Mouse (Mus musculus): ENCODE data around the gene Rexo5. TPM values are rescaled to one million over a fixed set of nuclear protein-coding genes. Genes with fewer than 3 reads are reported as not detected.

Gene Rexo5
- polyA plus RNA-seq, 1 experiment from 2014 or later, result 6.3 TPM

DNA sequence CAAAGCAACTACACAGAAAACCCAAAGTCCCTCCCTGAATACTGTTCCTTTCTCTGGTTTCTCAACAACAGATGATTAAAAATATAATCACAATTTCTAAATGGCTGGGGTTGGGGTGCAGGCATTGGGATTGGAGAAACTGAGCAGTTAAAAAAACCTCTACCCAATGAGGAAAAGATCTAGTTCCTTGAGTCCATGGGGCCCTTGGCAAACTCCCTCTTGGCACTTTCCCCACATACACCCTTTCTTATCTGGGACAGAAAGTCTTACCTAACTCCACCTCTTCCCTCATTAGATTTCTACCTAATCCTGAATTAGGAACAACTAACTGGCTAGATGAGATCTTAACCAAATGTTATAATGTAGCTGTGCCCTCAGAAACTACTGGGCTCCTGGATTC is 61.2 kb downstream of the Rexo5 start:
- no peak overlapping the region for H3K4me3 ChIP-seq (ENCODE audit: inconsistent target)
- no peak overlapping the region for H3K27ac ChIP-seq
- H3K36me3 ChIP-seq (ENCODE audit: inconsistent target), result peaks cover 19% of the 10 kb centered on the region; the same call in 1 of the 2 replicates
- no peaks in the 10 kb centered on the region for H3K79me2 ChIP-seq (ENCODE audit: inconsistent target)

DNA sequence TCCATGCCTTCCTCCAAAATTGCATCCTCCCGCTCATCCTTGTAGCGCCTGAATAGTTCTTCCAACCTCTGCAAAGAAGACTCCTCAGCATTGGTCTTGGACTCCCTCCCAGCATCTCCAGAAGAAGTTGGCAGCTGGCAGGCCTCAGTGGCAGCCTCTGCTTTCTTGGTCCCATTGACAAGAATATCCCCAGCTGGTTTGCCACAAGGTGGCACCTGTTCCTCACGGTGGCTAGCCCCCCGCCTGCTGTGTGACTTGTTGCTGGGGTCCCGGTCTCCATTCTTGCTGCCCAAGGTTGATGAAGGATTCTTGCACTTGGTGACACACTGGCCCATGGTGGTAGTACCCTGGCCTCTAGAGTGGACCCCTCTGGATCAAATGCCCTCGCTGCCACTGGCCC is 65.7 kb downstream of the Rexo5 start:
- H3K36me3 ChIP-seq (ENCODE audit: inconsistent target), result peaks cover 16% of the 10 kb centered on the region; the same call in 1 of the 2 replicates
- H3K4me3 ChIP-seq (ENCODE audit: inconsistent target), result no peak overlapping the region
- H3K79me2 ChIP-seq (ENCODE audit: inconsistent target), result no peaks in the 10 kb centered on the region; the same call in 1 of the 2 replicates
- no peak overlapping the region for H3K27ac ChIP-seq
- WGBS (ENCODE audit: missing documents), result 82% methylated on average over 6 of the region's 6 CpGs

- H3K79me2 ChIP-seq (ENCODE audit: inconsistent target), result no peaks in the 10 kb centered on the region; the same call in 1 of the 2 replicates
- no peak overlapping the region for H3K27ac ChIP-seq
- H3K36me3 ChIP-seq (ENCODE audit: inconsistent target), result peaks cover 16% of the 10 kb centered on the region; the same call in 1 of the 2 replicates
- WGBS (ENCODE audit: missing documents), result 92% methylated on average over 3 of the region's 3 CpGs
- no peak overlapping the region for H3K4me3 ChIP-seq (ENCODE audit: inconsistent target)
Measured at GRCm38 (mm10) chr7:119860116-119860515, 66.3 kb downstream of the Rexo5 start.

DNA sequence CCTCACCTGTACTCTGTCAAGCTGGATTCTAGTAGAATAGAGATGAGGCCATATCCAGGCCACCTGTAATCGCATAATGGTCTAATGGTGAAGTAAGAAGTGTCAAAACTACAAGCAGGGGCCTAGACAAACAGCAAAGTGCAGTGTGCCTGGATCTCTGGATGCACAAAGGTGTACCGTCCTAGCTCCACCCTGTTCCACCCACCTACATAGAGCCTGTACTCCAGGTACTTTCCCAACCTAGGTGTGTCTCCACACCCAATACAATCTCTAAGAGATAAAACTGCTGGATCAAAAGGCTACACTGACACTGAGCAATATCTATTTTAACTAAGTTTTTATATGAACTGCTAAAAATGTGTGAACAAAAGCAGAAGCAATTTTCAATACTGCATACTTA is 66.7 kb downstream of the Rexo5 start:
- Histone ChIP-seq H3K27ac (peak overlapping the region; percentile 60), H3K79me2 (ENCODE audit: inconsistent target) (no peaks in the 10 kb centered on the region; the same call in 1 of the 2 replicates), H3K4me3 (ENCODE audit: inconsistent target) (no peak overlapping the region), H3K36me3 (ENCODE audit: inconsistent target) (peaks cover 16% of the 10 kb centered on the region; the same call in 1 of the 2 replicates)
- WGBS (ENCODE audit: missing documents), result 100% methylated on average over 2 of the region's 2 CpGs

DNA sequence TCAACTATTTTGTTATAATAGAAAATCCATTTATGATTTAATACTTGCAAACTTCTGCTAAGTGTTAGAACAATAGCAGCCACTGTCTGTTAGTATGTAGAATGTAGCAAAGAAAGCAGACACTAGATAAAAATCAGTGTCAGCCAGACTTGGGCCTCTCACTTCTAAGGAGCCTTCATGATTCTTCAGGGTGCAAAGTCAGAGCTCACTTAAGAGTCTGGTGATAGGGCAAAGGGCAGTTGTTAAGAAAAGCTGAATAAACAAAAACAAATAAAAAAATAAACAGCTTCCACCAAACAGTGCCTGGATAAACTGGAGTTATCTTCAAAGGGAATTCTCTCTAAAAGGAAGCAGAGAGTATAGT is 67.1 kb downstream of the Rexo5 start:
- H3K36me3 ChIP-seq (ENCODE audit: inconsistent target), result peaks cover 16% of the 10 kb centered on the region; the same call in 1 of the 2 replicates
- H3K79me2 ChIP-seq (ENCODE audit: inconsistent target), result no peaks in the 10 kb centered on the region; the same call in 1 of the 2 replicates
- H3K4me3 ChIP-seq (ENCODE audit: inconsistent target), result no peak overlapping the region
- H3K27ac ChIP-seq, result peak overlapping the region; percentile 60

GRCm38 (mm10) chr7:119861335-119862091 is 67.7 kb downstream of the Rexo5 start:
- 50% methylated on average over 6 of the region's 6 CpGs for WGBS (ENCODE audit: missing documents)
- peak overlapping the region; percentile 60 for H3K27ac ChIP-seq
- peaks cover 16% of the 10 kb centered on the region; the same call in 1 of the 2 replicates for H3K36me3 ChIP-seq (ENCODE audit: inconsistent target)
- H3K79me2 ChIP-seq (ENCODE audit: inconsistent target), result no peaks in the 10 kb centered on the region; the same call in 1 of the 2 replicates
- no peak overlapping the region for H3K4me3 ChIP-seq (ENCODE audit: inconsistent target)

- 73% methylated on average over 1 of the region's 1 CpGs for WGBS (ENCODE audit: missing documents)
- H3K79me2 ChIP-seq (ENCODE audit: inconsistent target), result no peaks in the 10 kb centered on the region; the same call in 1 of the 2 replicates
- peaks cover 16% of the 10 kb centered on the region; the same call in 1 of the 2 replicates for H3K36me3 ChIP-seq (ENCODE audit: inconsistent target)
- H3K4me3 ChIP-seq (ENCODE audit: inconsistent target), result no peak overlapping the region
- H3K27ac ChIP-seq, result peak overlapping the region; percentile 60
Measured at GRCm38 (mm10) chr7:119862167-119862566, 68.4 kb downstream of the Rexo5 start.

- Histone ChIP-seq H3K36me3 (ENCODE audit: inconsistent target) (no peaks in the 10 kb centered on the region), H3K79me2 (ENCODE audit: inconsistent target) (no peaks in the 10 kb centered on the region; the same call in 1 of the 2 replicates), H3K27ac (no peak overlapping the region), H3K4me3 (ENCODE audit: inconsistent target) (no peak overlapping the region)
- WGBS (ENCODE audit: missing documents), result 96% methylated on average over 5 of the region's 5 CpGs
Measured at GRCm38 (mm10) chr7:119864500-119864899, 70.7 kb downstream of the Rexo5 start.

- Histone ChIP-seq H3K4me3 (ENCODE audit: inconsistent target) (no peak overlapping the region), H3K27ac (no peak overlapping the region), H3K79me2 (ENCODE audit: inconsistent target) (no peaks in the 10 kb centered on the region; the same call in 1 of the 2 replicates), H3K36me3 (ENCODE audit: inconsistent target) (no peaks in the 10 kb centered on the region)
- WGBS (ENCODE audit: missing documents), result 100% methylated on average over 1 of the region's 1 CpGs
Measured at GRCm38 (mm10) chr7:119866136-119866535, 72.3 kb downstream of the Rexo5 start.

GRCm38 (mm10) chr7:119872204-119872603 is 78.4 kb downstream of the Rexo5 start:
- WGBS (ENCODE audit: missing documents), result 79% methylated on average over 4 of the region's 4 CpGs
- Histone ChIP-seq H3K27ac (no peak overlapping the region), H3K79me2 (ENCODE audit: inconsistent target) (no peaks in the 10 kb centered on the region; the same call in 1 of the 2 replicates), H3K4me3 (ENCODE audit: inconsistent target) (no peak overlapping the region), H3K36me3 (ENCODE audit: inconsistent target) (no peaks in the 10 kb centered on the region)

GRCm38 (mm10) chr7:119873050-119873449 is 79.2 kb downstream of the Rexo5 start:
- Histone ChIP-seq H3K36me3 (ENCODE audit: inconsistent target) (no peaks in the 10 kb centered on the region), H3K79me2 (ENCODE audit: inconsistent target) (no peaks in the 10 kb centered on the region; the same call in 1 of the 2 replicates), H3K27ac (no peak overlapping the region), H3K4me3 (ENCODE audit: inconsistent target) (no peak overlapping the region)
- WGBS (ENCODE audit: missing documents), result 82% methylated on average over 2 of the region's 2 CpGs

DNA sequence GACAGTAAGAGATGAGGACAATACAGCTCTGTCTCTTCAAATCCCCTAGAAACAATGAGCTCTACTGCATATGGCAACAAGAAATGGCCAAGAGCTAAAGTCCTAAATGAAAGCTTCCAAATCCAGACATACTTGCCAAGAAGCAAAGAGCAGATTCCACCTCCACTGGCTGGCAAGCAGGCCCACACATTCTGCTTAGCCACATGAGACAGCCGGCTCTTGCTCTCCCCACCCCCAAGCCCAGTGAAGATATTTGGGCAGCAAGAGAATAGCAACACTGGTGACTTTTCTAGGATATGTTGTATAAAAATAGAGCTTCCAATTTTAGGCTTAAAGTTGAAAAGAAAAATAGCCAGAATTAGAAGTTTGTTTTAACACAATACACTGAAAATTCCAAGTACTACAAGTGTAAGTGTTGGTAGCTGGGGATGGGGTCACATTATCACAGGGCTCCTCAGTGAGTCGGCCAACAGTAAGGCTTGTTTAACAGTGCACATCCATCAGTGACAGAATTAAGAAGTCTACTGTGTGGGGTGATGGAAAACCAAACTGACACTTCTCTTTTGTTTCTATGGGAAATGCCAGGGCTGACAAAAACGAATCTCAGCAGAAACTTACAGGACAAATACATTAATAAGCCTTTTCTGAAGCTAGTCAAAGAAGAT is 82.1 kb downstream of the Rexo5 start:
- 92% methylated on average over 3 of the region's 3 CpGs for WGBS (ENCODE audit: missing documents)

GRCm38 (mm10) chr7:119879171-119879570 is 85.4 kb downstream of the Rexo5 start:
- Histone ChIP-seq H3K79me2 (ENCODE audit: inconsistent target) (peaks cover 22% of the 10 kb centered on the region), H3K4me3 (ENCODE audit: inconsistent target) (no peak overlapping the region), H3K27ac (0 out of 2 replicates have a peak overlapping the region, but pooled peaks have one; percentile 48), H3K36me3 (ENCODE audit: inconsistent target) (no peaks in the 10 kb centered on the region)
- WGBS (ENCODE audit: missing documents), result 50% methylated on average over 4 of the region's 4 CpGs

More for the DNA sequence above, 82.1 kb downstream of the Rexo5 start:
- Histone ChIP-seq H3K36me3 (ENCODE audit: inconsistent target) (no peaks in the 10 kb centered on the region), H3K27ac (no peak overlapping the region), H3K79me2 (ENCODE audit: inconsistent target) (peaks cover 6% of the 10 kb centered on the region; the same call in 1 of the 2 replicates), H3K4me3 (ENCODE audit: inconsistent target) (no peak overlapping the region)

- Histone ChIP-seq H3K36me3 (ENCODE audit: inconsistent target) (no peaks in the 10 kb centered on the region), H3K27ac (peak overlapping the region; percentile 48), H3K79me2 (ENCODE audit: inconsistent target) (peaks cover 26% of the 10 kb centered on the region), H3K4me3 (ENCODE audit: inconsistent target) (no peak overlapping the region)
- 43% methylated on average over 5 of the region's 5 CpGs for WGBS (ENCODE audit: missing documents)
Measured at GRCm38 (mm10) chr7:119880345-119880744, 86.5 kb downstream of the Rexo5 start.

GRCm38 (mm10) chr7:119881229-119881628 is 87.4 kb downstream of the Rexo5 start:
- peaks cover 35% of the 10 kb centered on the region for H3K79me2 ChIP-seq (ENCODE audit: inconsistent target)
- no peak overlapping the region for H3K27ac ChIP-seq
- no peaks in the 10 kb centered on the region for H3K36me3 ChIP-seq (ENCODE audit: inconsistent target)
- H3K4me3 ChIP-seq (ENCODE audit: inconsistent target), result no peak overlapping the region
- 100% methylated on average over 2 of the region's 2 CpGs for WGBS (ENCODE audit: missing documents)
